Mouse (Mus musculus) cerebellum, adult 9-10 months (tissue): ENCODE measurements around the gene Kcna10.

Source experiments
- DNase-seq: peaks from one replicate; pipeline ENCODE4 v3.0.0; 2022

Kcna10 gene

GRCm38 (mm10) chr3:107182756-107183155 is at the start of gene Kcna10:
TSS of gene Kcna10 (plus strand) at chr3:107183056.
- no peak for DNase-seq

DNA sequence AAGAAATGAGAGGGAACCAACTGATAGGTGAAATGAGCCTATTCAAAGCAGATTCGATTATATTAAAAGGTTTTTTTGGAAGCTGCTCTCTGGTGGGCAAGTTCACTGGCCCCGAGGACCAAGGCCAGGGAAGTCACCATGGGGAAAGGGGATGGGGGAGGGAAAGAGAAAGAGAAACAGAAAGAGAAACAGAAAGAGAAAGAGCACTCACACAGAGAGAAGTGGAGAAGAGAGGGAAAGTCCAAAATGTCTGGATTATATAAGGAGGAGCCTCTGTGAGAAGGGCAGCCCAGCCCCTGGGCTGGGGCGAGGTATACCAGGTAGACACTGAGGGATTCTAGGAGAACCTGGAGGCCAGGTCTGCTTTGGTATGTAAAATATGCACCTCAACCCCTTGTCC is 48.4 kb upstream of the Kcna10 start:
- DNase-seq: no peak

DNA sequence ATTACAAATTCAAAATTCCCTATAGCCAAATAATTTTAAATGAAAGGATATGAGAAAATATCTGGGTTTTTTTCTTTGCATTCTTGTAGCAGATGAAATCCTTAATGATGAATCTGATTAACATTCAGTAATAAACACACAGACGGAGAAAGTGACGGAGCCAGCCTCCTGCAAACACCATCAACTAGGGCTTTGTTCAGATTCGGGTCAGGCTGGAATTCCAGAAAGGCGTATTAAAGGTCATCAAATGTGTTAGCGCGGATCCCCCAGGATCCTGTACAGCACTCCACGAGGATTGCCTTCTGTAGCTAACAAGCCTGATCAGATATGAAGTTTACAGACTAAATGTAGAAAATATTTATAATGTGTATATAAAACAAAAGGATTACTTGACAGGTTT is 35.7 kb upstream of the Kcna10 start:
- DNase-seq: no peak

GRCm38 (mm10) chr3:107149006-107149405 is 33.9 kb upstream of the Kcna10 start:
- no peak for DNase-seq

GRCm38 (mm10) chr3:107150469-107150868 is 32.4 kb upstream of the Kcna10 start:
- DNase-seq: no peak

DNA sequence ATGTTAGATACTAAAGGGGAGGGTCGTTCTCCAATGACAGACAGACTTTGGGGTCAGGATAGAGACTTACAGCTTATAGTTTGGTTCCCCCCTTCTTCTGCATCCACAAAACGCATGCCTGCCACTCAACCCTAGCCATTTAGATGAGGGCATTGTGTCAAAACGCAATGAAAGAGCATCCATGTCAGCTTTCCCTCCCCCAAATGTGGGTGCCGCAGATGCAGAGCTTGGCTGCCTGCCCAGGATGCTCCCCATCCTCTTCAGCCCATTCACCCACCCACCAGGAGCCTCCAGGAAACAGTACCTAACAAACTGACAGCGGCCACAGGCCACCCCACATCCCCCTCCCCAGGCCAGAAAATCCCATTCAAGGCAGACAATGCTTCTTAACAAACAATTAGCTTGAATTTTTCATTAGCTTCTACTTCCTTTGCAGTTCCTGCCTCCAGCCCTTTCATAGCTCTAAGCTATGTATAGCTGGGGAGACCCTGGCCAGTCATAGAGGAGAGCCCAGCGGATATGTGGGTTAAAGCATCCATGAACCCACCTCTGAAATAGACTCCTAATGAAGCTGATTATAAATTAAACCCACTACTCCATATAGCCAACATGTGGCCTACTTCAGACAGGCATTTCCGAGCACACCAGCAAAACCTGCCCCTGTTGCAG is 31.9 kb upstream of the Kcna10 start:
- no peak for DNase-seq

DNA sequence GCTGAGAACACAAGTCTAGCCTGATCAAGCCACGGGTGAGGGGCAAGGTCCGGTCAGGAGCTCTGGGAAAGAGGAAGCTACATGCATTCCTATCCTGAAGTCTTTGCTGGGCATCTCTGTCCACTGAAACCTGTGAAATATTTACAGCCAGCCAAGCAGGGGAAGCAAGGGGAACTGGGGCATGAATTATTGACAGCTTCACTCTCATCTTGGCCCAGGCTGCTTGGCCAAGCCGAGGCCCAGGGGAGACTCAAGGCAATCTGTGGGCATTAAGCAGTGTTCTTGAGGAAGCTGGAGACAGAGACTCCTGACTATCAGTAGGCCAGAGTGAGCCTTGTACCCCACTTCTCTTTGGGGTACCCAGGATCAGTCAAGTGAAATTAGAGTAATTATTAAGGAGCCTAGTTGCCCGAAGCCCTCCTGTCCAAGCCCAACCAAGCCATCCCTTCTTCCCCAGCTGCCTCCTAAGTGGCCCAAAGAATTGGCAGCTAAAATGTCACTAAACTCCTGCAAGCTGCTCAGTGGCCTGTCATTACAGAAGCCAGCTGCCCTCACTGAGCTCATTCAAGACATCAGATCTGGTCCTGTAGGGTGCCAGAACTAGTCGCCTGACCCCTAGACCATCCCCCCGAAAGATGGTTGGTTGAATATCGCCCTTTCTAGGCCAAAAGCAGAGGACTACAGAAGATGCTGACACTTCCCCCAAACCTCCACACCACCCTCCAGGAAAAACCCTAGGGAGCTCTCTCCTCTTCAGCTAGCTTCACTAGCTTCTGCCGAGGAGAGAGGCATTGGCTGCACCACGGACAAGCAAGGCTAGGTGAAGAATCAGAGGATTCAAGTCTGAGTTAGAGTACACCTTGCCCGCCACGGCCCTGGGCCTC is 28.8 kb upstream of the Kcna10 start:
- peak; percentile 71 for DNase-seq

GRCm38 (mm10) chr3:107158856-107159255 is 24.0 kb upstream of the Kcna10 start:
- peak; percentile 30 for DNase-seq

DNA sequence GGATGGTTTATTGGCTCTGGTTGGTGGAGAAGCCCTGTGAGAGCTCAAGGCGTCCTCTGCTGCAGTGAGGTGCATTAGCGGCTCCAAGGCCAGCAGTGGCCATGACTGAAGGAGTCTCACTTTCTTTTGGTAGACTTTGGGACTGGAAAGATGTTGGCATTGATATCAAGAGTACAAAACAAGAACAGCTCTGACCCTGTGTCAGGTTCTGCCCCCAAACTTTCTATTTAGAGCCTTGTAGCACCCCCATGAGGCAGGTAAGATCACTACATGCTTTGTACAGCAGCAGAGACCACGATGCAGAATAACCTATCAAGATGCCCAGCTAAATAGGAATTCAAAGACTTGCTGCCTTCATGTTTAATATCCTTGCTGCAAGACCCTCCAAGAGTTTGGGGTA is 23.4 kb upstream of the Kcna10 start:
- peak; percentile 66 for DNase-seq

DNA sequence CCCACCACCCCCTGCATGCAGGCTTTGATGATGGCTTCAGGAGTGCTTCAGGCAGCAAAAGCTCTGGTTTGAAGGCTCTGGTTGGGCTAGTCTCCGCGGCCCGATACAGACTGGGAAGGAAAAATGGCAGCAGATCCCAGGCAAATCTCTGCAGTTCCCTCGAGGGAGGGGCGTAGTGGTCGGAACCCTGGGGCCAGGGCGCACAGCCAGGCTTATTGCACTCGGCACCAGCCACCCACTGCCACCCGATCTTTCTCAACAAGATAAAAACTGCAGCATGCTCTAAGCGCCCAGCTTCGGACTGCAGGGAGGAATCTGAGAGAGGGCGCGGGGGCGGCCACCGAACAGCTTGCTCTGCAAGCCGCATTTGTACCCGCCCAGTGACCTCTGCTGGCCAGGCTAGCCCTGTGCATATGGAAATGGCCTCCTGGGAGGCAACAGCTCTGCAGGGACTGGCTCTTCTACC is 23.0 kb upstream of the Kcna10 start:
- peak; percentile 74 for DNase-seq

GRCm38 (mm10) chr3:107162741-107163140 is 20.1 kb upstream of the Kcna10 start:
- peak; percentile 86 for DNase-seq

DNA sequence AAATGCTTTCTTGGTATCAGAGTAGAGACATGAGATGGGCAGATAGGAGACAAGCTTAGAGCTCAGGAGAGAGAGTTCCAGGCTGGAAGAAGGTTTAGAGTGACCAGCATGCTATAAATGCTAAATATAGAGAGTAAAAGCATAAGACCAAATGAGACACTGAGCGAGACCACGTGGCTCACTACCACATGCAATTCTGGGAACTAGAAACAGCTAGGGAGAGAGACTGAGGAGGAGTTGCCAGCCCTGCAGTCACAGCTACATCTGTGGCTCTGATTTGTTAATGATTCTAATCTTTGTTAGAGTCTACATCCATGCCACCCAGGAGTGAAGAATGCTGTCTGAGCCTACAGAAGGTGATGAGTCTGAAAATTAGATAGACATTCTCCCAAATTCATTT is 13.3 kb upstream of the Kcna10 start:
- DNase-seq: no peak

DNA sequence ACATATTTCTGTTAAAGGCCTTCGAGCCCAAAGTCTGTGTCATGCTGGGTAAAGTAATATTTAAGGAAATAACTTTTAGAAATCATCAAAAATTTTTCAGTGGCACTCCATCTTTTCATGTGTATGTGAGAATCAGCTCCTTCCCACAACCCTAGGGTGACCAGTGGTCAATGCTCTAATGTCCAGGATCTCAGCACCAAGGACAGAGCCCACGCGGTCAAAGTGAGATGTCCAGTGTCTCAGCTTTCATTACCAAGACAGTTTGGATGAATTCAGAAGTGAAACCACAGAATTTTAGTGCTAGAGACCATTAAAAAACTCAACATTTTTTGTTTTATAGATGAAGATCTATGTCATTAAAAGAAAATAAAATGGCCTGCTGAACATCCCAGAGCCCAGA is 10.9 kb upstream of the Kcna10 start:
- DNase-seq: no peak

DNA sequence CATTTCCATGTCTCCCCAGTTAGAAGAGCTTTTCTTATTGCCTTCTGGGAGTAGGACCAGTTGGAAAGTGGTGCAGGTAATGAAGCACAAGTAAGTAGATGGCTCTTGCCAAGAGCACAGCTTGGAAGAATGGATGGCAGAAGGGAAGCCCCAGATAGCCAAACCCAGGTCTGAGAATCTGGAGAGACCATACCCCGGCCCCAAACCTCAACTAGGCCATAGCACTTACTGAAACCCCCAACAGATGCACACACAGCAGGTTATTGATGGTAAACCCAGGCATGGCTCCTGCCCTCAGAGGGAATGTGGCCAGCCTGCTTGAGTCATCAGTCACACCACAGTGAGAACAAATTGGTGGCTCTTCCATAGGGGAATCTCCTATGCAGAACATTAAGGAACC is 10.3 kb upstream of the Kcna10 start:
- DNase-seq: peak; percentile 98

GRCm38 (mm10) chr3:107175486-107175885 is 7.4 kb upstream of the Kcna10 start:
- peak; percentile 100 for DNase-seq

DNA sequence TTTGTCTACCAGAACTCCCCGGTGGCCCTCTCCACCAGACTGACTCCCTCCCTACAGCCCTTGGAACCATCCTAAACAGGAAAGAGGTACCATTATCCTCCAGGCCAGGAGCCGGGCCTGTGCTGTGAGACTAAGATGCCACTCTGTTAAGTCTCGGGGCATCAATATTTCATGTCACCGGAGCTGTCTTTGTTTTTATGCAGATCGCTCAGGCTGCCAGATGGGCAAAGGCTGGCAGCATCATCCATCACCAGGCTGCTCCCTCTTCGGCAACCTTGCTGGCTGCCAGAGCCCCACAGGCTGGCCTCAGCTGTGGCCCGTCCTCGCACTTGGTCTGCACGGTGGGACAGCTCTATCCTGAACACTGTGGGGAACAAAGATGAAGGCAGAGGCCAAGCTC is 6.4 kb upstream of the Kcna10 start:
- peak; percentile 85 for DNase-seq

GRCm38 (mm10) chr3:107180860-107181259 is 2.0 kb upstream of the Kcna10 start:
- no peak for DNase-seq

GRCm38 (mm10) chr3:107183178-107183577 is 322 bp downstream of the Kcna10 start:
- DNase-seq: no peak

DNA sequence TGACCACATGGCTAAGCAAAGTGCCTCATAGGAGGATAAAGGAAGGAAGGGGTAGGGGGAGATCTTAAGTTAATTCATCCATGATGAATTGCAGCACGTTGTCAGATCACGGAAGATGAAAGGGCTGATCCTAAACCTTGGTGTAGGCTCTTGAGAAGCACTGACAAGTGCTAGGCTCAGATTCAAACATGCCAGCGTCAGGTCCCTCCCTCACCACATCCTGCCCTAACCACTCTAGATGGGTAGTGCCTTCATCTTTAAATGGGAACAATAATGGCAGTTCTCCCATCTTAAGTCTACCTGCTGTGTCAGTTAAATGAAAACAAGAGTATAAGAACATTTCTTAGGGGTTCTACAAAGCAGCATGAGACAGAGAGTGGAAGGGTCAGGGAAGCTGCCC is 2.7 kb downstream of the Kcna10 start:
- DNase-seq: no peak

DNA sequence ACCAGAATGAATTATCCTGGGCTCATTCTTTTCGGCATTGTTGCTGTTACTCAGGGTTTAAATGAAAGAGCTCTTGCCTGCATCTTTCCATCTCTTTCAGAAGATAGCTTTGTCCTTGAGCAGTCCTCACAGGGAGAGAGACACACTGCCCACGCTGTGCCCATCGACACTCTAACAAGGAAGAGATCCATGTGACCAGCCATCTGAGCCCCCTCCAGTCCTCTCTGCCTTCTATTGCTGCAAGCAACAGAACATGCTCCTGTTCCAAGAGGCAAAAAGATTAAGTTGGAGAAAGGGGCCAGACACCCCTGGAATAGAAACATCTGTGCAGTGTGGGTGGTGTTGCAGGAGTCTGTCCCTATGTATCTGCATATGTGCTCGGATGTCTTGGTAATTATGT is 4.2 kb downstream of the Kcna10 start:
- DNase-seq: no peak

- DNase-seq: peak; percentile 85
Measured at GRCm38 (mm10) chr3:107188226-107188899, 5.5 kb downstream of the Kcna10 start.

- no peak for DNase-seq
Measured at GRCm38 (mm10) chr3:107201310-107202180, 18.7 kb downstream of the Kcna10 start.

DNA sequence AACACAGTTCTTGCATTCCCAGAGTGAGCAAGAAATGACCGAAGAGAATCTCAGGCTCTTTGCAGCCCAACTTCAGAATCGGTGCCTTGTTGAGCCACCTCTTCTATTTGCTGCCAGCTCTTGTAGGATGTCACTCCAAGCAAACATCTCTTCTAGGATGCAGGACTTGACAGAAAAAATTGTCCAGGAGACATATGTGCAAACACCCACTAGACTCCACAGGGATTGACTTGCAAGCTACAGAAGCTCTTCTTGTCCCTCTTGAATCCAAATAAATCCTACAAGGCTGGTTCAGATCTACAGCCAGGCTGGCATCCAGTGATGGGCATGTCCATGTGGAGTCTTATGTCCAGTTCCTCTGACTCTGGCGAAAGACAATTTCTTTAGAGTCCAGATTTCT is 21.6 kb downstream of the Kcna10 start:
- DNase-seq: no peak
